Mouse (Mus musculus) liver, embryonic 14.5 days (tissue): Measurements from ENCODE around the gene Kif17. TPM values are rescaled to one million over a fixed set of nuclear protein-coding genes. Genes with fewer than 3 reads are reported as not detected.
"Not testable (repeated sequence)": the region's sequence is repeated elsewhere in the genome, so short reads cannot be mapped to it uniquely, and the experiment has no call there.

Source experiments
- ATAC-seq: fragments of 200-750 bp; cut with Nextera tagmentation; 2 replicates; pipeline ENCODE4 v1.8.0; 2017; ENCODE audit warnings: moderate number of reproducible peaks, mild to moderate bottlenecking, moderate library complexity; ENCODE audit not compliant: insufficient read depth
- DNase-seq, 3 experiments: peaks; one replicate each; pipeline ENCODE4 v3.0.0-alpha.2; 2012 to 2013; ENCODE audit warnings: low read depth in 3 of 3, low spot score in 3 of 3
- H3K27ac ChIP-seq: fragments of 300-500 bp; sonication (generic); 2 replicates; pipeline ENCODE4 v1.5.1; 2014; ENCODE audit warnings: moderate library complexity, mild to moderate bottlenecking, control low read depth, inconsistent platforms
- H3K27me3 ChIP-seq: fragments of 300-500 bp; sonication (generic); 2 replicates; pipeline ENCODE4 v1.6.1; 2014; ENCODE audit warnings: mild to moderate bottlenecking, low read length, moderate library complexity; ENCODE audit not compliant: control insufficient read depth, insufficient read depth
- H3K36me3 ChIP-seq: fragments of 300-500 bp; sonication (generic); replicated peaks from 2 replicates; pipeline ENCODE4 v1.6.1; 2014; ENCODE audit warnings: low read depth; ENCODE audit not compliant: control insufficient read depth, insufficient read depth
- H3K4me1 ChIP-seq, 2 experiments: fragments of 200-500 bp in 1 of 2; fragments of 300-500 bp in 1 of 2; sonication (generic) in 1 of 2; replicated peaks; 2 replicates each; pipeline ENCODE4 v1.6.1; 2012 to 2014; ENCODE audit warnings: antibody characterized with exemption in 1 of 2, inconsistent platforms in 1 of 2, low read length in 1 of 2; ENCODE audit not compliant: control insufficient read depth in 2 of 2, insufficient read depth in 2 of 2
- H3K4me2 ChIP-seq: fragments of 300-500 bp; sonication (generic); 2 replicates; pipeline ENCODE4 v1.6.1; 2014; ENCODE audit warnings: low read depth, mild to moderate bottlenecking, control low read depth, moderate library complexity
- H3K4me3 ChIP-seq, 2 experiments: fragments of 200-500 bp in 1 of 2; fragments of 300-500 bp in 1 of 2; sonication (generic) in 1 of 2; 2 replicates each; pipeline ENCODE4 v1.5.1; 2012 to 2014; ENCODE audit warnings: low read depth in 2 of 2, low read length in 2 of 2, mild to moderate bottlenecking in 2 of 2, control low read depth in 1 of 2, inconsistent platforms in 1 of 2, moderate library complexity in 1 of 2; ENCODE audit not compliant: insufficient read depth in 1 of 2
- H3K9ac ChIP-seq: fragments of 300-500 bp; sonication (generic); replicated peaks from 2 replicates; pipeline ENCODE4 v1.6.1; 2014; ENCODE audit warnings: mild to moderate bottlenecking, control low read depth, moderate library complexity
- H3K9me3 ChIP-seq: fragments of 300-500 bp; sonication (generic); 2 replicates; pipeline ENCODE4 v1.6.1; 2016; ENCODE audit warnings: low read length, mixed read lengths; ENCODE audit not compliant: control insufficient read depth
- CTCF ChIP-seq: IDR thresholded peaks from 2 replicates; pipeline ENCODE4 v1.5.1; 2016; ENCODE audit warnings: antibody characterized with exemption, low read depth, control low read depth
- EP300 ChIP-seq: IDR thresholded peaks from 2 replicates; pipeline ENCODE4 v1.6.1; 2016; ENCODE audit warnings: antibody characterized with exemption, low read depth
- WGBS: fragments of 180-500 bp; shearing (Covaris S2); extraction: QIAGEN DNeasy Blood & Tissue Kit; methylation state at CpG from one replicate; pipeline ENCODE4 v1.1.7; 2014; ENCODE audit not compliant: insufficient replicate concordance; 5-methylcytosine and 5-hydroxymethylcytosine counted together
- polyA plus RNA-seq, 2 experiments: library from polyadenylated mRNA; depleted of rRNA in 1 of 2; stranded (reverse) in 1 of 2; unstranded in 1 of 2; fragments of >200 nt; fragmentation: Nextera tagmentation in 1 of 2; extraction: Ambion mirVana in 1 of 2; gene quantifications; 2 replicates each; pipeline versions ENCODE4 v1.2.1 to v1.2.3; 2012 to 2014

The Kif17 gene
- polyA plus RNA-seq, 2 experiments: 0.06 to 0.19 TPM

DNA sequence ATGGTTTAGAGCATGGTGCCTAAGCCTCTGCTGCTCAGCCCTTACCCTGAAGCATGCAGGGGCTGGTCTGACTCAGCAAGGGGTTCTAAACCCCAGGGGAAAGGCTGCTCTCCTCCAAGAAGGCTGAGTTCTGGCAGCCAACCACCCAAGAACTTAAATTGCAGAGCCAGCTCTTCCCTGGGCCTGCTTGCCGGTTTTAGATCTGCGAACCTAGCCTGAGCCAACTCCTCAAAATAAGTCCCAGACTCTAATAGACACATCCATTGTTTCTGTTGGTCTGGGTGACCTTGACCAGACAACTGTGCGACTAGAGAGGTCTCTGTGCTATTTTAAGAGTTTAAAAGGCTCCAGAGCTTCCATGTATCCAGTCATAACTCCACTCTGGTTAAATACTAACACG lies 73.5 kb downstream of the Kif17 start:
- ATAC-seq (no peak), DNase-seq (no peak)
- H3K36me3 ChIP-seq: no peaks in the 10 kb centered on the region
- H3K27me3 ChIP-seq: no peaks in the 10 kb centered on the region
- WGBS: 66% methylated on average over 4 of the region's 4 CpGs
- H3K4me2 ChIP-seq: no peak overlapping the region
- H3K27ac ChIP-seq: no peak overlapping the region
- H3K9ac ChIP-seq: no peak overlapping the region
- H3K9me3 ChIP-seq: no peaks in the 10 kb centered on the region
- H3K4me1 ChIP-seq: peaks cover 9 to 12% of the 10 kb centered on the region in 2 experiments
- no peak overlapping the region for H3K4me3 ChIP-seq
- no peak for TF ChIP-seq CTCF

DNA sequence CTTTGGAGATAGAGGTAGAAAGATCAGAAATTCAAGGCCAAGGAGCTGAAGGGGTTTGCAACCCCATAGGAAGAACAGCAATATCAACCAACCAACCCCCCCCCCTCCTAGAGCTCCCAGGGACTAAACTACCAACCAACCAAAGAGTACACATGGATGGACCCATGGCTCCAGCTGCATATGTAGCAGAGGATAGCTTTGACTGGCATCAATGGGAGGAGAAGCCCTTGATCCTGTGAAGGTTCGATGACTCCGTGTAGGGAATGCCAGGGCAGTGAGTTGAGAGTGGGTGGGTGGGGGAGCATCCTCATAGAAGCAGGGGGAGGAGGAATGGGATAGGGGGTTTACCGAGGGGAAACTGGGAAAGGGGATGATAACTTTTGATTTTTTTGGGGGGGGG lies 74.2 kb downstream of the Kif17 start:
- H3K9ac ChIP-seq: no peak overlapping the region
- H3K36me3 ChIP-seq: no peaks in the 10 kb centered on the region
- no peak overlapping the region for H3K4me2 ChIP-seq
- 67% methylated on average over 3 of the region's 3 CpGs for WGBS
- no peak overlapping the region for H3K27ac ChIP-seq
- no peaks in the 10 kb centered on the region for H3K27me3 ChIP-seq
- TF ChIP-seq CTCF: no peak
- no peak for TF ChIP-seq EP300
- DNase-seq (no peak), ATAC-seq (no peak)
- no peak overlapping the region for H3K4me3 ChIP-seq
- no peaks in the 10 kb centered on the region for H3K9me3 ChIP-seq
- H3K4me1 ChIP-seq: peaks cover 9 to 12% of the 10 kb centered on the region in 2 experiments

DNA sequence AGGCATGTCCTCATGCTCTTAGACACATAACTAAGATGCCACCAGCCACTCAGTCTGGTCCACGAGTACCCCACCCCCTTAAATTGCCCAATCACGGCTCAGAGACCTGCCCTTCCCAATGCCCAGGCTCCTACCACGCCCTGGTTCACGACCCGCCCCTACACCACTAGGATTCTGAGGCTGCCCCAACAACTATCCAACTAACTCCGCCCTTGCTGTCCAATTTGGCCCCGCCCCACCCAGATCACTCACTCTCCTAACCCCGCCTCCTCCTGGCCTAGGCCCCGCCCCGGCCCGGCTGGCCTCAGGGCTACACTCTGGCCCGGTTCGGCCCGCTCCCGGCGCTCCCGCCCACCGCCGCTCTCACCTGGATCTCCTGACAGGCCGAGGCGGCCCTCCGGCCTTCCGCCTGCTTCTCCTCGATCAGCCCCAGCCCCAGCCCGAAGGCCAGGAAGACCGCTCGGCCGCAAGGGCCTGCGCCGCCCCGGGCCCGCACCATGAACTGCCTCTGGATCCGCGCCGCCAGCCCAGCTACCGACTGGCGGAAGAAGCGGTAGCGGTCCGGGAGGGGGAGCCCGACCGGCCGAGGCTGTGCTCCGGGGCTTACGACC lies 75.3 kb downstream of the Kif17 start:
- under 1% methylated on average over 45 of the region's 45 CpGs for WGBS
- DNase-seq (peak; percentile 82 to 91 (median 83)), ATAC-seq (peak; percentile 88)
- TF ChIP-seq CTCF (no peak), EP300 (no peak)
- H3K4me1 ChIP-seq: peaks cover 9 to 12% of the 10 kb centered on the region in 2 experiments
- peak overlapping the region; percentile 95 for H3K9ac ChIP-seq
- peak overlapping the region; percentile 74 for H3K4me2 ChIP-seq
- H3K27me3 ChIP-seq: no peaks in the 10 kb centered on the region
- H3K27ac ChIP-seq: peak overlapping the region; percentile 89
- H3K9me3 ChIP-seq: no peaks in the 10 kb centered on the region
- H3K36me3 ChIP-seq: no peaks in the 10 kb centered on the region
- peak overlapping the region; percentile 72 to 96 for H3K4me3 ChIP-seq

DNA sequence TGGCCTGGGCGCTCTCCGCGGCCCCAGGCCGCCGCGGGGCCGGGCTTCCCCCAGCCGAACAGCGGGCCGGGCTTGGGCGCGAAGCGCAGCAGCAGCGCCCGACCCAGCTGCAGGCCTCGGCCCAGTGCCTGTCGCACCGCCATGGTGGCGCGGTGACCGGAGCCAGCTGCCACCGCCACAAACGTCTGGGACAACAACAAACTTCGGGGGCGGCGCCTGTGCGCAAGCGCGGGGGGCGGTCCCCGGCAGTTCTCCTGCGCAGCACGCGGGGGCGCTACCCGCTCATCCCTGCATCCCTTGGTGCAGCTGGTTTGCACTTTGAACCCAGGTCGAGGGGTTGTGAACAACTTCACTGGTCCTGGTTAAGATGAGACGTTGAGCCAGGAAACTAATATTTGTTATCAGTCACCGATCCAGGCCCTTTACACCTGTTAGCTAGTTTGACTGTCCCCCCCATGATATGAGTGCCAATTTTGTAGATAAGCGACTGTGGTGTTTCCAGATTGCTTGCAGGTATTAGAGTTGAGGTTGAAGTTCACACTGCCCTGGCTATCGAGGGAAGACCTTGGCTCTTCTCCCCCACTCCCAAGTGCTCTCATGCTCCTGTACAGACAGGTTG lies 76.0 kb downstream of the Kif17 start, which contains the start of gene Pink1:
TSS of gene Pink1 (minus strand) at position 231 of the 619 bp plus-strand sequence.
- DNase-seq (peak; percentile 59 to 71 (median 60)), ATAC-seq (peak; percentile 68)
- H3K36me3 ChIP-seq: no peaks in the 10 kb centered on the region
- H3K4me1 ChIP-seq: peaks cover 9 to 12% of the 10 kb centered on the region in 2 experiments
- peak; percentile 92 for TF ChIP-seq CTCF
- no peak for TF ChIP-seq EP300
- peak within 1 kb of the TSS; percentile 74 for H3K4me2 ChIP-seq
- H3K27ac ChIP-seq: peak within 1 kb of the TSS; percentile 89
- peak within 1 kb of the TSS; percentile 72 to 96 for H3K4me3 ChIP-seq
- 3% methylated on average over 41 of the region's 41 CpGs for WGBS
- no peaks in the 10 kb centered on the region for H3K9me3 ChIP-seq
- H3K9ac ChIP-seq: peak within 1 kb of the TSS; percentile 95
- H3K27me3 ChIP-seq: no peaks in the 10 kb centered on the region

DNA sequence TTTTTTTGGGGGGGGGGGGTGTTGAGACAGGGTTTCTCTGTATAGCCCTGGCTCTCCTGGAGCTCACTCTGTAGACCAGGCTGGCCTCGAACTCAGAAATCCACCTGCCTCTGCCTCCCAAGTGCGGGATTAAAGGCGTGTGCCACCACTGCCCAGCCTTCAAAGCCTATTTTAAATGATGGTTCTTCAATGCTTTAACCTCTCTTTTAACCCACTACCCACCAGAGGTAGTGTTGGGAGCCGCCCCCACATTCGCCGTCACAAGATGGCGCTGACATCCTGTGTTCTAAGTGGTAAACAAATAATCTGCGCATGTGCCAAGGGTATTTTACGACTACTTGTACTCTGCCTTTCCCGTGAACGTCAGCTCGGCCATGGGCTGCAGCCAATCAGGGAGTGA lies 76.9 kb downstream of the Kif17 start:
- Histone ChIP-seq H3K4me1 (peaks cover 9 to 12% of the 10 kb centered on the region in 2 experiments), H3K27ac (peak overlapping the region; percentile 89)
- not testable (repeated sequence) for H3K27me3 ChIP-seq, H3K9me3 ChIP-seq, DNase-seq, H3K36me3 ChIP-seq, H3K4me2 ChIP-seq, H3K4me3 ChIP-seq, H3K9ac ChIP-seq
- ATAC-seq: peak; percentile 3; the same call in 1 of the 2 replicates
- 44% methylated on average over 7 of the region's 12 CpGs for WGBS
